Mouse (Mus musculus): ENCODE measurements around the gene Hist3h2ba. TPM values are rescaled to one million over a fixed set of nuclear protein-coding genes. Genes with fewer than 3 reads are reported as not detected.

The Hist3h2ba gene
- polyA plus RNA-seq, 1 experiment from 2014 or later: 75.5 TPM

DNA sequence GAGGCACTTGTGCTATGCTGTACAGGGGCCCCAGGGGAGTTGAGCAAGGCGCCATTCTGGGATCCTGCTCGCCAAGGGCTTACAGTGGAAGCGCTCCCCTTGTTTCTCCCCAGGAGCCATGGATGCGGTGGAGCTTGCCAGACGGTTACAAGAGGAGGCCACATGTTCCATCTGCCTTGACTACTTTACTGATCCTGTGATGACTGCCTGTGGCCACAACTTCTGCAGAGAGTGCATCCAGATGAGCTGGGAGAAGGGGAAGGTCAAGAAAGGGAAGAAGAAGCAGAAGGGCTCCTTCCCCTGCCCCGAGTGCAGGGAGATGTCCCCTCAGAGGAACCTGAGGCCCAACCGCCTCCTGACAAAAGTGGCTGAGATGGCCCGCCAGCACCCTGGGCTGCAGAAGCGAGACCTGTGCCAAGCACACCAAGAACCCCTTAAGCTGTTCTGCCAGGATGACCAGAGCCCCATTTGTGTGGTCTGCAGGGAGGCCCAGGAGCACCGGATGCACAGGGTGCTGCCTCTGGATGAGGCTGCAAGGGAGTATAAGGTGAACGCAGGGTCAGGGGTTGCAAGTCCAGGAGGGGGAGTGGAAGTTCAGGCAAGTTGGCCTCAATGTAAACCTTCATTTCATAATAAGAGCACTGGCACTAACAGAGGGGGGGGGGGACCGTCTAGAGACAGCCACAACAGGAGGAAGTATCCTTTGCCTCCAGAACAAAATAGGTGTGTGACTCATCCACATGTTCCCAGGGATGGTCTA lies 16.5 kb downstream of the Hist3h2ba start:
- no peak overlapping the region for H3K4me2 ChIP-seq (ENCODE audit: low read depth)
- H3K4me3 ChIP-seq (ENCODE audit: low read depth, low read length): no peak overlapping the region
- WGBS: 54% methylated on average over 12 of the region's 12 CpGs

DNA sequence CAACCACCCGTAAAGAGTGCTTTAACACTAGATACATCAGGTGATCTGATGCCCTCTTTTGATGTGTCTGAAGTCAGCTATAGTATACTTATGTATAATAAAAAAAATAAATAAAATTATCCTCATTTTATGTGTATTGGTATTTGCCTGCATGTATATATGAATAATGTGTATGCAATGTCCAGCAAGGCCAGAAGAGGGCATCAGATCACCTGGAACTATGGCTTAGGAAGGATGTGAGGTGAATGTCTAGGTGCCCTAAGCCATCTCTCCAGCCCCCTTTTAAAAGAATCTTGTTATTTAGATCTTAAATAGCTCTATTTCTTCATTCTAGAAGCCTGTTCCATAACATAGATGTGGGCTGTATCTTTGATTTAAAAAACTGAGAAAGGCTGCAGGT lies 18.6 kb downstream of the Hist3h2ba start:
- Histone ChIP-seq H3K9ac (ENCODE audit: low read length) (no peak overlapping the region), H3K4me2 (ENCODE audit: low read depth) (no peak overlapping the region), H3K9me3 (ENCODE audit: control insufficient read depth, low read length) (no peaks in the 10 kb centered on the region), H3K4me3 (ENCODE audit: low read depth, low read length) (no peak overlapping the region), H3K27ac (ENCODE audit: low read depth, low read length) (no peak overlapping the region), H3K4me1 (ENCODE audit: control insufficient read depth, insufficient read depth, low read length) (0 out of 2 replicates have a peak, but pooled peaks cover 5% of the 10 kb centered on the region), H3K36me3 (ENCODE audit: control insufficient read depth, insufficient read depth, low read length) (peaks cover 4% of the 10 kb centered on the region; the same call in 1 of the 2 replicates), H3K27me3 (ENCODE audit: control insufficient read depth, insufficient read depth, low read length) (no peaks in the 10 kb centered on the region)
- DNase-seq (ENCODE audit: low spot score): no peak
- 97% methylated on average over 1 of the region's 1 CpGs for WGBS
- no peak for ATAC-seq (ENCODE audit: insufficient read depth, low FRiP score, low TSS enrichment)

More for the DNA sequence above, 16.5 kb downstream of the Hist3h2ba start:
- Histone ChIP-seq H3K27me3 (ENCODE audit: control insufficient read depth, insufficient read depth, low read length) (no peaks in the 10 kb centered on the region), H3K9ac (ENCODE audit: low read length) (no peak overlapping the region), H3K4me1 (ENCODE audit: control insufficient read depth, insufficient read depth, low read length) (0 out of 2 replicates have a peak, but pooled peaks cover 5% of the 10 kb centered on the region), H3K36me3 (ENCODE audit: control insufficient read depth, insufficient read depth, low read length) (peaks cover 1% of the 10 kb centered on the region; the same call in 1 of the 2 replicates), H3K9me3 (ENCODE audit: control insufficient read depth, low read length) (no peaks in the 10 kb centered on the region), H3K27ac (ENCODE audit: low read depth, low read length) (no peak overlapping the region)
- no peak for DNase-seq (ENCODE audit: low spot score)
- no peak for ATAC-seq (ENCODE audit: insufficient read depth, low FRiP score, low TSS enrichment)

GRCm38 (mm10) chr11:58968551-58968950 lies 19.8 kb downstream of the Hist3h2ba start:
- Histone ChIP-seq H3K9me3 (ENCODE audit: control insufficient read depth, low read length) (no peaks in the 10 kb centered on the region), H3K4me3 (ENCODE audit: low read depth, low read length) (no peak overlapping the region), H3K27ac (ENCODE audit: low read depth, low read length) (no peak overlapping the region), H3K9ac (ENCODE audit: low read length) (no peak overlapping the region), H3K4me1 (ENCODE audit: control insufficient read depth, insufficient read depth, low read length) (0 out of 2 replicates have a peak, but pooled peaks cover 5% of the 10 kb centered on the region), H3K27me3 (ENCODE audit: control insufficient read depth, insufficient read depth, low read length) (no peaks in the 10 kb centered on the region), H3K36me3 (ENCODE audit: control insufficient read depth, insufficient read depth, low read length) (peaks cover 4% of the 10 kb centered on the region; the same call in 1 of the 2 replicates), H3K4me2 (ENCODE audit: low read depth) (no peak overlapping the region)
- no peak for DNase-seq (ENCODE audit: low spot score)
- ATAC-seq (ENCODE audit: insufficient read depth, low FRiP score, low TSS enrichment): no peak
- whole genome bisulfite sequencing: 87% methylated on average over 7 of the region's 7 CpGs

DNA sequence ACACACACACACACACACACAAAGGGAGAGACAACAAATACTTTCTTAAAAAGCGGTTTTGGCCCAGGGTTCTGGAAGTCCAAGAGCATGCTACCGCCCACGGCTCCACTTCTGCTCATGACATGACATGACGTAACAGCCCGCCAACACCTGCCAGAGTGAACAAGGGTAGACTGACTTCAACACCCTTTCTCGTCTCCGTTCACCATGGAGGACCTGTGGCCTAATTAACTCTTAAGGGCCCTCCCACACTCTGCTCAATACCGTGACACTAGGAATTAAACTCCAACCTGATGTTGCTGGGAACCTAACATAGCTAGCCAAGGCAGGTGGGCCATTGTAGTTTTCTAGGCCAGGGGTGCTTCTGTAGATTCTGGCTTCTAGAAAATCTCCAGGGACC lies 20.3 kb downstream of the Hist3h2ba start:
- no peak for ATAC-seq (ENCODE audit: insufficient read depth, low FRiP score, low TSS enrichment)
- WGBS: 86% methylated on average over 8 of the region's 8 CpGs
- Histone ChIP-seq H3K9ac (ENCODE audit: low read length) (no peak overlapping the region), H3K4me3 (ENCODE audit: low read depth, low read length) (no peak overlapping the region), H3K4me2 (ENCODE audit: low read depth) (no peak overlapping the region), H3K27ac (ENCODE audit: low read depth, low read length) (no peak overlapping the region), H3K4me1 (ENCODE audit: control insufficient read depth, insufficient read depth, low read length) (0 out of 2 replicates have a peak, but pooled peaks cover 5% of the 10 kb centered on the region), H3K36me3 (ENCODE audit: control insufficient read depth, insufficient read depth, low read length) (peaks cover 4% of the 10 kb centered on the region; the same call in 1 of the 2 replicates), H3K27me3 (ENCODE audit: control insufficient read depth, insufficient read depth, low read length) (no peaks in the 10 kb centered on the region), H3K9me3 (ENCODE audit: control insufficient read depth, low read length) (no peaks in the 10 kb centered on the region)
- DNase-seq (ENCODE audit: low spot score): no peak

DNA sequence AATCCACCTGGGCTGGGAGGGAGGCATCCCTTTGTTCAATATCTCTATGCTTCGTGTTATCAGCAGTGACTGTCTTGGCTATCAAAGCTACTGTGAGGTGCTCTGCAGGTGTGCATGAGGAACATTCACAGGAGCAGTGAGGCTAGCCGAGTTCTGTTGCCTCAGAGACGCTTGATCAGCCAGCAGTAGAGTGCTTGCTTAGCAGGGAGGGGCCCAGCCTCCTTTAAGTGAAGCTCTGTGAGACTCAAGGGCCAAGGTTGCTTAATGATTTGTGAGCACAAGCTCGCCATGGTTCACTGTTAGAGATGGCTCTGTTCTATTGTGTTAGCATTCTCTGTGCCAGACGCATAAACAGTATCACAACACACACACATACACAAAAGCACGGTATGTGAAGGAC lies 20.9 kb downstream of the Hist3h2ba start:
- ATAC-seq (ENCODE audit: insufficient read depth, low FRiP score, low TSS enrichment) (no peak), DNase-seq (ENCODE audit: low spot score) (no peak)
- Histone ChIP-seq H3K36me3 (ENCODE audit: control insufficient read depth, insufficient read depth, low read length) (peaks cover 4% of the 10 kb centered on the region; the same call in 1 of the 2 replicates), H3K9ac (ENCODE audit: low read length) (no peak overlapping the region), H3K27me3 (ENCODE audit: control insufficient read depth, insufficient read depth, low read length) (no peaks in the 10 kb centered on the region), H3K4me3 (ENCODE audit: low read depth, low read length) (no peak overlapping the region), H3K27ac (ENCODE audit: low read depth, low read length) (no peak overlapping the region), H3K4me2 (ENCODE audit: low read depth) (no peak overlapping the region), H3K9me3 (ENCODE audit: control insufficient read depth, low read length) (no peaks in the 10 kb centered on the region), H3K4me1 (ENCODE audit: control insufficient read depth, insufficient read depth, low read length) (0 out of 2 replicates have a peak, but pooled peaks cover 4% of the 10 kb centered on the region)
- 87% methylated on average over 6 of the region's 6 CpGs for WGBS

DNA sequence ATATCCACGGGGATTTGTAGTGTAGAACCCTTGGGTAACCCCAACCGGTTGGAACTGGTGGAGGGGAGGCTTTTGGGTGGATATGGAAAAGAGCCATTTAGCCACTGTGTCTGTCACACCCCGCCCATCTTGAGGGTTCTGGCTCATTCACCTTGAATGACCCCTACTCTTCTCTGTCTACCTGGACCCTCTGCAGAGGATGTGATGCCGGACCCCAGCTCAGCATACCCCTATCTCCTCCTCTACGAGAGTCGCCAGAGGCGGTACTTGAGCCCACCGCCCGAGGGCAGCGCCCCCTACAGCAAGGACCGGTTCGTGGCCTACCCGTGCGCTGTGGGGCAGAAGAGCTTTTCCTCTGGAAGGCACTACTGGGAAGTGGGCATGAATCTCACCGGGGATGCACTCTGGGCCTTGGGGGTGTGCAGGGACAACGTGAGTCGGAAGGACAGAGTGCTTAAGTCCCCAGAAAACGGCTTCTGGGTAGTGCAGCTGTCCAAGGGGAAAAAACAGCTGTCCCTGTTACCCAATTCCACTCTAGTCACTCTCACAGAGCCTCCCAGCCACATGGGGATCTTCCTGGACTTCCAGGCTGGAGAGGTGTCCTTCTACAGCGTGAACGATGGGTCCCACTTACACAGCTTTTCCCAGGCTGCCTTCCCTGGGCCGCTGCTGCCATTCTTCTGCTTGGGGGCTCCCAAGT lies 22.3 kb downstream of the Hist3h2ba start:
- H3K27me3 ChIP-seq (ENCODE audit: control insufficient read depth, insufficient read depth, low read length): no peaks in the 10 kb centered on the region
- no peak overlapping the region for H3K4me2 ChIP-seq (ENCODE audit: low read depth)
- no peak overlapping the region for H3K9ac ChIP-seq (ENCODE audit: low read length)
- H3K4me1 ChIP-seq (ENCODE audit: control insufficient read depth, insufficient read depth, low read length): no peaks in the 10 kb centered on the region
- DNase-seq (ENCODE audit: low spot score): no peak
- no peak for ATAC-seq (ENCODE audit: insufficient read depth, low FRiP score, low TSS enrichment)
- H3K9me3 ChIP-seq (ENCODE audit: control insufficient read depth, low read length): no peaks in the 10 kb centered on the region
- WGBS: 88% methylated on average over 21 of the region's 21 CpGs
- no peak overlapping the region for H3K27ac ChIP-seq (ENCODE audit: low read depth, low read length)
- no peak overlapping the region for H3K4me3 ChIP-seq (ENCODE audit: low read depth, low read length)
- H3K36me3 ChIP-seq (ENCODE audit: control insufficient read depth, insufficient read depth, low read length): peaks cover 4% of the 10 kb centered on the region; the same call in 1 of the 2 replicates

DNA sequence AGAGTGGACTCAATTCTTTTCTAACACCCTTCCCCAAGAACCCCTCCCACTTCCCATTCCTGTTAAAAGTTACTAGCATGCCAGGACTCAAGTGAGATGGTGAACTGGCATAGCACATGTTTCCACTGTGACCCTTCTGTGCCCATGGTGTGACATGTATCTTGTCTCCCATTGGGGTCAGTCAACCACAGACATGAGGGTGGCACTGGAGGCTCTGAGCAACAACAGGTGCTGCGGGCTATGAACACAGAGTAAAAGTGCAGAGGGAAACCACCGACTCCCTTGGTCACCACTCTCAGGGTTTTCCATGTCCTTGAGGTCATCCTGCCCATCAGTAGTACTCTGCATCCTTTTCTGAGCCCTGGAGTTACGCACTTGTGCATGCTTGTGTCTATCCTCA lies 23.1 kb downstream of the Hist3h2ba start:
- H3K9me3 ChIP-seq (ENCODE audit: control insufficient read depth, low read length): no peaks in the 10 kb centered on the region
- no peak overlapping the region for H3K4me3 ChIP-seq (ENCODE audit: low read depth, low read length)
- peaks cover under 1% of the 10 kb centered on the region; the same call in 1 of the 2 replicates for H3K4me1 ChIP-seq (ENCODE audit: control insufficient read depth, insufficient read depth, low read length)
- no peak overlapping the region for H3K9ac ChIP-seq (ENCODE audit: low read length)
- no peak overlapping the region for H3K4me2 ChIP-seq (ENCODE audit: low read depth)
- DNase-seq (ENCODE audit: low spot score): no peak
- ATAC-seq (ENCODE audit: insufficient read depth, low FRiP score, low TSS enrichment): no peak
- H3K36me3 ChIP-seq (ENCODE audit: control insufficient read depth, insufficient read depth, low read length): peaks cover 4% of the 10 kb centered on the region; the same call in 1 of the 2 replicates
- H3K27ac ChIP-seq (ENCODE audit: low read depth, low read length): no peak overlapping the region
- no peaks in the 10 kb centered on the region for H3K27me3 ChIP-seq (ENCODE audit: control insufficient read depth, insufficient read depth, low read length)
- WGBS: 96% methylated on average over 3 of the region's 3 CpGs

DNA sequence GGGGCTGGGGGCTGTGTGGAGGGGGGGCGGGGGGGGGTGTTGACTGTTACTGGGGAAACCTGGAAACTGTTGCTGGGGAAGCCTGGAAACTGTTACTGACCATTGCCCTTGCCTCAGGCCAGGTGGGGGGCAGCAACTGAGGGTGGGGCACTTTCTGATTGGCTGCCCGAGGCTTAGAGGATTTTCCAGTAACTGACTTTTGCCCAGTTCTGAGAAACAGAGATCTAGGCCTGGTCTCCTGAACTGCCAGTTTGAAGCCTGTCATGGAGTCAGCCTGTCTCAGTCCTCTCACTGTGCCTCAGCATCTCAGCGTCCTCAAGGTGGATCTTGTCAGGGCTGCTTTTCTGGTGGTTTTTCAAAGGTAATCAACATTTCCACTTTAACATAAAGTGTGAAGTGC lies 25.7 kb downstream of the Hist3h2ba start:
- ATAC-seq (ENCODE audit: insufficient read depth, low FRiP score, low TSS enrichment) (no peak), DNase-seq (ENCODE audit: low spot score) (no peak)
- Histone ChIP-seq H3K9ac (ENCODE audit: low read length) (no peak overlapping the region), H3K9me3 (ENCODE audit: control insufficient read depth, low read length) (no peaks in the 10 kb centered on the region), H3K27ac (ENCODE audit: low read depth, low read length) (no peak overlapping the region), H3K4me3 (ENCODE audit: low read depth, low read length) (no peak overlapping the region), H3K36me3 (ENCODE audit: control insufficient read depth, insufficient read depth, low read length) (peaks cover 4% of the 10 kb centered on the region; the same call in 1 of the 2 replicates), H3K4me1 (ENCODE audit: control insufficient read depth, insufficient read depth, low read length) (peaks cover 13% of the 10 kb centered on the region), H3K4me2 (ENCODE audit: low read depth) (no peak overlapping the region), H3K27me3 (ENCODE audit: control insufficient read depth, insufficient read depth, low read length) (no peaks in the 10 kb centered on the region)
- 89% methylated on average over 3 of the region's 3 CpGs for WGBS

Measured in neural tube, embryonic 11.5 days (tissue).